Mouse (Mus musculus) bone marrow, adult 2 months (tissue): Measurements from ENCODE around the gene Amacr.

Source experiments
- CTCF ChIP-seq: fragments of 200-500 bp; IDR thresholded peaks from 2 replicates; pipeline ENCODE4 v1.5.1; 2011; ENCODE audit warnings: low read length, control low read depth; ENCODE audit not compliant: control insufficient read depth, insufficient read depth
- POLR2A ChIP-seq: fragments of 200-500 bp; IDR thresholded peaks from 2 replicates; pipeline ENCODE4 v1.6.1; 2011; ENCODE audit warnings: low read depth, mild to moderate bottlenecking, control low read depth, low read length, borderline replicate concordance; ENCODE audit not compliant: control insufficient read depth

DNA sequence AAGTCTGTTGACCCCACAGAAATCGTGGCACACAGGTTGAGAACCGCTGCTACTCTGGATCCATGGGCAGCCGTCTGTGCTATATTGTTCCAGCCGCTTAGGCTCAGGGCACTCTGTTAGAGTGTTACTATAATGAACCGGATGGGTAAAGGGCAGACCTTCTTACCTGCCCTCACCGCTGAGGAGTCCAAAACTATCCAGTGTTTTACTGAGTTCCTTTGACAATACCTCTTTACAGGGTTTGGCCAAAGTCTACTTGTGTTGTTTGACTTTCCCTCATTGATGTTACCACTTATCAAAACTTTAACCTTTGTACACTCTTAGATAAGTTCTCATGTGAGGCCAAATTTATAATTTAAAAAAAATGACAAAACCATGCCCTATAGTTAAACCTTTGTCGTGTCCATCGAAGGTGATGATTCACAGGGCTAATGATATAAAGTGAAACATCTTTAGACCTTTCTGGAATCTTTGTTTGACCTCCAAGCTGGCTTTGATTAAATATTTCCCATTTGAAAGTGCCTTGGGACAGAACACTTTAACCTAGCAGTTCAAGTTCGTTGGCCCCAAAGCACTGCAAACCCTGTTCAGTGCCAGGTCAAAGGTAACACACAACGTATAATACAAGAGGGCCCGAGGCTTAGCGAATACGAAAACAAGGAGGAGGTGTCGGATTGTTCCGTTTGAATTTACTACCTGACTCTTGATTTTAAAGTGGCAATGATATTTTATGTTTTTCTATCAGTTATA lies 22.1 kb upstream of the Amacr start:
- TF ChIP-seq CTCF (no peak), POLR2A (no peak)
